Comparison of ENCODE assay signal across 8 mouse cellular contexts in genomic region chr4:89294486-89295440, GRCm38 (mm10). TPM values are rescaled to one million over a fixed set of nuclear protein-coding genes. Genes with fewer than 3 reads are reported as not detected.
A peak's percentile ranks its signal among the peaks of the same experiment; 100 is the strongest.
DNase-seq lines count a peak whose midpoint lies in the region; ATAC-seq lines count a peak whose summit lies in the region.

TSS of gene Cdkn2a (minus strand) at chr4:89294653.

- WGBS in intestine, embryonic 15.5 days, result under 1% methylated on average over 114 of the region's 117 CpGs
- under 1% methylated on average over 117 of the region's 117 CpGs for WGBS in limb, embryonic 10.5 days

- peak within 1 kb of the TSS; percentile 61 for H3K4me3 ChIP-seq in intestine, embryonic 15.5 days (replicated peaks)
- peak within 1 kb of the TSS; percentile 66 for H3K4me3 ChIP-seq in limb, embryonic 10.5 days

- peaks cover 10% of the 10 kb centered on the region for H3K4me1 ChIP-seq in intestine, embryonic 15.5 days (replicated peaks)
- H3K4me1 ChIP-seq in limb, embryonic 10.5 days, result peaks cover 18% of the 10 kb centered on the region

- H3K9me3 ChIP-seq in intestine, embryonic 15.5 days, result no peaks in the 10 kb centered on the region
- no peaks in the 10 kb centered on the region for H3K9me3 ChIP-seq in limb, embryonic 10.5 days (replicated peaks)

- H3K27me3 ChIP-seq in intestine, embryonic 15.5 days (replicated peaks), result peaks cover 73% of the 10 kb centered on the region
- peaks cover 98% of the 10 kb centered on the region for H3K27me3 ChIP-seq in limb, embryonic 10.5 days (ENCODE audit: low read depth, poor library complexity, severe bottlenecking)

- peak within 1 kb of the TSS; percentile 99 for H3K4me2 ChIP-seq in intestine, embryonic 15.5 days (replicated peaks)

- DNase-seq in embryo, embryonic 10 days (ENCODE audit: low spot score), result peak; percentile 66
- no peak for DNase-seq in embryo, embryonic 10.5 days (ENCODE audit: low spot score)
- peak; percentile 85 for DNase-seq in embryo, embryonic 11 days
- DNase-seq in heart, adult 11 months, result peak; percentile 99
- DNase-seq in limb, embryonic 10.5 days (ENCODE audit: low spot score), result peak; percentile 72
- peak; percentile 76 for DNase-seq in right cerebral cortex, postnatal 4 days

- peak; percentile 90 for ATAC-seq in intestine, embryonic 15.5 days
- peak; percentile 83 for ATAC-seq in megakaryocyte-erythroid progenitor cell, adult 5-6 weeks (replicated peaks; ENCODE audit: low FRiP score, low TSS enrichment, poor library complexity, severe bottlenecking)

- no peaks in the 10 kb centered on the region for H3K36me3 ChIP-seq in intestine, embryonic 15.5 days
- no peaks in the 10 kb centered on the region for H3K36me3 ChIP-seq in limb, embryonic 10.5 days

- no peak within 1 kb of the TSS for H3K27ac ChIP-seq in intestine, embryonic 15.5 days
- no peak within 1 kb of the TSS for H3K27ac ChIP-seq in limb, embryonic 10.5 days

- H3K9ac ChIP-seq in intestine, embryonic 15.5 days, result peak within 1 kb of the TSS; percentile 28

RNA-seq across cellular contexts. Expression of gene Cdkn2a, which starts in this region (rescaled TPM):
- not detected in 2 replicates for polyA plus RNA-seq in intestine, embryonic 15.5 days (2015; fragmentation: Nextera tagmentation; extraction: Ambion mirVana)
- not detected in 2 replicates for polyA plus RNA-seq in limb, embryonic 10.5 days (2016; fragmentation: Nextera tagmentation; extraction: Ambion mirVana)
- total RNA-seq in megakaryocyte-erythroid progenitor cell, adult 5-6 weeks (2014; fragmentation: Nextera tagmentation), result not detected in 2 replicates
- total RNA-seq in megakaryocyte-erythroid progenitor cell, adult 5-6 weeks (2017), result not detected in 2 replicates

Comparison
In these comparisons a context has a peak if more than half of its experiments do, and no peak if none do; other contexts are left out.
1. Peak in ATAC-seq, H3K4me3 ChIP-seq, H3K9ac ChIP-seq and H3K4me2 ChIP-seq in intestine, embryonic 15.5 days; RNA of the gene not detected or under 1 TPM.
2. Peak in DNase-seq and H3K4me3 ChIP-seq in limb, embryonic 10.5 days; RNA of the gene not detected or under 1 TPM.
3. Peak in ATAC-seq in megakaryocyte-erythroid progenitor cell, adult 5-6 weeks; RNA of the gene not detected or under 1 TPM.